Mouse (Mus musculus) cortical plate, adult 2 months (tissue): ENCODE measurements around the gene Zfp568.

Experiments used
- CTCF ChIP-seq: fragments of 200-500 bp; IDR thresholded peaks from 2 replicates; pipeline ENCODE4 v1.5.1; 2011; ENCODE audit warnings: mild to moderate bottlenecking, control low read depth, low read length; ENCODE audit not compliant: insufficient read depth; ENCODE audit errors: extremely low read depth
- POLR2A ChIP-seq: fragments of 200-500 bp; IDR thresholded peaks from 2 replicates; pipeline ENCODE4 v1.6.1; 2011; ENCODE audit warnings: mild to moderate bottlenecking, low read length, control low read depth; ENCODE audit not compliant: insufficient read depth; ENCODE audit errors: extremely low read depth

DNA sequence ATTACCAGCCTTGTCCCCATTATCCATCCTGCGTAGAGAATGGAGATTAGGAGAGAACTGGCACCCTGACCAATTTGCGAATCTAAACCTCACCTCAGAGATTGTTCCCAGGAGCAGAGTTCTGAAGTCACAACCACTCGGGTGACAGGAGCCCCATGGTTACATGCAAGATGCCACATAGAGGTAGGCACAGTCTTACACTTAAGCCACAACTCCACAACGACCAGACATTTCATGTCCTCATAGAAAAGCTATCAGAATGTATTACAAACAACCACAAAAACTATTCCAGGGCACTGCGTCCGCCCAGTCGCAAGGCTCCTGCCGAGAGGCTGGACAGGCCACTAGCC is 440 bp upstream of the Zfp568 start:
- TF ChIP-seq CTCF (no peak), POLR2A (no peak)
